Mouse (Mus musculus) forebrain, embryonic 14.5 days (tissue): Measurements from ENCODE around the gene Ctnnbip1. TPM values are rescaled to one million over a fixed set of nuclear protein-coding genes. Genes with fewer than 3 reads are reported as not detected.
"Not testable (repeated sequence)": the region's sequence is repeated elsewhere in the genome, so short reads cannot be mapped to it uniquely, and the experiment has no call there.

Experiments used
- ATAC-seq: fragments of 200-750 bp; cut with Nextera tagmentation; 2 replicates; pipeline ENCODE4 v1.8.0; 2017; ENCODE audit warnings: mild to moderate bottlenecking, moderate library complexity
- DNase-seq: peaks from one replicate; pipeline ENCODE4 v3.0.0-alpha.2; 2015; ENCODE audit warnings: low spot score
- H3K27ac ChIP-seq: fragments of 300-500 bp; sonication (generic); 2 replicates; pipeline ENCODE4 v1.5.1; 2014; ENCODE audit warnings: low read depth, mild to moderate bottlenecking, control low read depth, low read length, moderate library complexity
- H3K27me3 ChIP-seq: fragments of 300-500 bp; sonication (generic); replicated peaks from 2 replicates; pipeline ENCODE4 v1.6.1; 2014; ENCODE audit warnings: low read length, control low read depth, mixed read lengths; ENCODE audit not compliant: control insufficient read depth, insufficient read depth
- H3K36me3 ChIP-seq: fragments of 300-500 bp; sonication (generic); 2 replicates; pipeline ENCODE4 v1.6.1; 2014; ENCODE audit warnings: low read length, control low read depth; ENCODE audit not compliant: control insufficient read depth, insufficient read depth
- H3K4me1 ChIP-seq: fragments of 300-500 bp; sonication (generic); 2 replicates; pipeline ENCODE4 v1.6.1; 2014; ENCODE audit warnings: antibody characterized with exemption, low read length, control low read depth; ENCODE audit not compliant: control insufficient read depth, insufficient read depth
- H3K4me2 ChIP-seq: fragments of 300-500 bp; sonication (generic); 2 replicates; pipeline ENCODE4 v1.6.1; 2014; ENCODE audit warnings: mild to moderate bottlenecking, control low read depth, low read length
- H3K4me3 ChIP-seq: fragments of 300-500 bp; sonication (generic); 2 replicates; pipeline ENCODE4 v1.5.1; 2014; ENCODE audit warnings: low read depth, low read length, control low read depth
- H3K9ac ChIP-seq: fragments of 300-500 bp; sonication (generic); 2 replicates; pipeline ENCODE4 v1.6.1; 2014; ENCODE audit warnings: mild to moderate bottlenecking, low read length, control low read depth, moderate library complexity
- H3K9me3 ChIP-seq: fragments of 300-500 bp; sonication (generic); replicated peaks from 2 replicates; pipeline ENCODE4 v1.6.1; 2016; ENCODE audit warnings: low read length, control low read depth, mixed read lengths; ENCODE audit not compliant: control insufficient read depth
- WGBS: fragments of 180-500 bp; shearing (Covaris S2); extraction: QIAGEN DNeasy Blood & Tissue Kit; methylation state at CpG from one replicate; pipeline ENCODE4 v1.1.7; 2014; 5-methylcytosine and 5-hydroxymethylcytosine counted together
- microRNA-seq: library from miRNA; unstranded; fragments of <30 nt; microRNA quantifications from one replicate; pipeline ENCODE4, GENCODE M21; 2016
- polyA plus RNA-seq: library from polyadenylated mRNA; unstranded; fragments of >200 nt; fragmentation: Nextera tagmentation; extraction: Ambion mirVana; gene quantifications from 2 replicates; pipeline ENCODE4 v1.2.1, GENCODE M21; 2014

Gene Ctnnbip1
- polyA plus RNA-seq, 1 experiment from 2014 or later = 99.1 TPM

DNA sequence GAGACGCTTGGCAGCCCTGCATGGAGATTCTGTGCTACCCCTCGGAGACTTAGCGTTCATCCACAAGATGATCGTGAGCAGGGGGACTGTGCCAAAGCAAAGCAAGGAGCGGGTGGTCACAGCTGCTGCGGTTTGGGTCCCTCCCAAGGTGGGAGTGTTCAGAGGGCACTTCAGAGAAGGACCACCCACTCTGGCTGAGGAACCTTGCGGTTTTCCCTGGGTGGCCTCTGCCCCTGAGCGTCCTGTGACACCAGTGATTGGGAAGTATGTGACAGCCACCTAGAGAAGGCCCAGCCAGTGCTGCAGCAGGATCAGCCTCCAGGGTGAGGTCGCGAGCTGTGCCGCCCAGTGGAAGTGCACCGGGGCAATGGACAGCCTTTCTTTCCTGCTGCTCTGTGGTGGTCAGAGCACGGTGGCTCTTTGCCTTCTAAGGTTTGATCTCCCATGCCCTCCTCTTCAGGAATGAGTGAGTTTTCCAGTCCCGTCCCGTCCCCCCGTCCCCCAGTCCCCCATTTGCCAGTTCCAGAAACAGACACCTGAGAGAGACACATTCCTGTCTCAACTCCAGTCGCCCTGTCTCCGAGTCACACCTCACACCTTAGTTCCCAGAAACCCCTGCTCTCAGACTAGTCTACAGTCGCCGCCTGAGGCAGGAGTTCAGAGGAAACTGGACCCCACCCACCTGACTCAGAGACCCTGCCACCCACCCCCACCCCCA lies 89.7 kb downstream of the Ctnnbip1 start:
- no peak overlapping the region for H3K9ac ChIP-seq
- no peak for DNase-seq
- no peak for ATAC-seq
- H3K9me3 ChIP-seq = no peaks in the 10 kb centered on the region
- H3K27me3 ChIP-seq = no peaks in the 10 kb centered on the region
- H3K4me2 ChIP-seq = no peak overlapping the region
- H3K27ac ChIP-seq = no peak overlapping the region
- no peaks in the 10 kb centered on the region for H3K36me3 ChIP-seq
- WGBS = 58% methylated on average over 20 of the region's 20 CpGs
- no peak overlapping the region for H3K4me3 ChIP-seq
- H3K4me1 ChIP-seq = peaks cover 24% of the 10 kb centered on the region

- Histone ChIP-seq H3K27me3 (no peaks in the 10 kb centered on the region), H3K9ac (no peak overlapping the region), H3K4me2 (no peak overlapping the region), H3K27ac (no peak overlapping the region), H3K4me1 (peaks cover 24% of the 10 kb centered on the region), H3K36me3 (no peaks in the 10 kb centered on the region), H3K4me3 (no peak overlapping the region), H3K9me3 (no peaks in the 10 kb centered on the region)
- 91% methylated on average over 6 of the region's 6 CpGs for WGBS
- DNase-seq (no peak), ATAC-seq (no peak)
Observed at GRCm38 (mm10) chr4:149608309-149608638, 90.2 kb downstream of the Ctnnbip1 start.

GRCm38 (mm10) chr4:149609256-149610025 lies 91.4 kb downstream of the Ctnnbip1 start:
- Histone ChIP-seq H3K36me3 (peaks cover 2% of the 10 kb centered on the region; the same call in 1 of the 2 replicates), H3K4me2 (no peak overlapping the region), H3K4me3 (no peak overlapping the region), H3K9me3 (no peaks in the 10 kb centered on the region), H3K9ac (no peak overlapping the region), H3K4me1 (peaks cover 24% of the 10 kb centered on the region), H3K27ac (peak overlapping the region; percentile 44; the same call in 1 of the 2 replicates), H3K27me3 (no peaks in the 10 kb centered on the region)
- WGBS = 36% methylated on average over 8 of the region's 8 CpGs
- ATAC-seq (peak; percentile 77), DNase-seq (peak; percentile 74)

- Histone ChIP-seq H3K4me1 (peaks cover 23% of the 10 kb centered on the region), H3K9ac (no peak overlapping the region), H3K27ac (no peak overlapping the region), H3K27me3 (no peaks in the 10 kb centered on the region), H3K9me3 (no peaks in the 10 kb centered on the region), H3K4me2 (no peak overlapping the region), H3K36me3 (peaks cover 22% of the 10 kb centered on the region), H3K4me3 (no peak overlapping the region)
- DNase-seq = peak; percentile 78
- no peak for ATAC-seq
- 49% methylated on average over 10 of the region's 10 CpGs for WGBS
Observed at GRCm38 (mm10) chr4:149611376-149612044, 93.5 kb downstream of the Ctnnbip1 start.

- 80% methylated on average over 6 of the region's 6 CpGs for WGBS
- ATAC-seq = not testable (repeated sequence)
Observed at GRCm38 (mm10) chr4:149613497-149613896, 95.5 kb downstream of the Ctnnbip1 start.

GRCm38 (mm10) chr4:149614869-149615268 lies 96.8 kb downstream of the Ctnnbip1 start:
- no peaks in the 10 kb centered on the region for H3K4me1 ChIP-seq
- H3K36me3 ChIP-seq = peaks cover 24% of the 10 kb centered on the region
- H3K9me3 ChIP-seq = no peaks in the 10 kb centered on the region
- H3K27ac ChIP-seq = no peak overlapping the region
- WGBS = 98% methylated on average over 3 of the region's 3 CpGs
- H3K4me2 ChIP-seq = no peak overlapping the region
- H3K4me3 ChIP-seq = no peak overlapping the region
- no peak overlapping the region for H3K9ac ChIP-seq
- no peaks in the 10 kb centered on the region for H3K27me3 ChIP-seq
- DNase-seq = no peak
- ATAC-seq = no peak

More at GRCm38 (mm10) chr4:149613497-149613896, 95.5 kb downstream of the Ctnnbip1 start:
- peaks cover 24% of the 10 kb centered on the region for H3K36me3 ChIP-seq
- DNase-seq, H3K27me3 ChIP-seq, H3K9ac ChIP-seq, H3K4me1 ChIP-seq, H3K27ac ChIP-seq, H3K9me3 ChIP-seq, H3K4me2 ChIP-seq, H3K4me3 ChIP-seq: not testable (repeated sequence)

Small RNA genes within 50 kb of the gene (microRNA-seq; reads per million reads assigned to microRNA genes)
- 0.66 reads per million for gene Mir5616

Other genes with a start within 250 kb of the Ctnnbip1 start
- gene Kif1b, start 210.5 kb upstream of the Ctnnbip1 start, polyA plus RNA-seq = 101 and 132 TPM in 2 replicates
- 34.3 and 44.7 TPM in 2 replicates for gene Ube4b, start 91.5 kb upstream of the Ctnnbip1 start, polyA plus RNA-seq
- gene Rbp7, start 63.3 kb upstream of the Ctnnbip1 start, polyA plus RNA-seq = not detected in 2 replicates
- gene Tmem274, start 40.9 kb upstream of the Ctnnbip1 start, polyA plus RNA-seq = not detected in 2 replicates
- gene Nmnat1, start 33.0 kb upstream of the Ctnnbip1 start, polyA plus RNA-seq = 9.4 and 11.8 TPM in 2 replicates
- gene Lzic, start 33.0 kb upstream of the Ctnnbip1 start, polyA plus RNA-seq = 62.6 and 63.0 TPM in 2 replicates
- 36.1 and 42.4 TPM in 2 replicates for gene Clstn1, start 68.2 kb downstream of the Ctnnbip1 start, polyA plus RNA-seq
- 8.9 and 12.9 TPM in 2 replicates for gene Pik3cd, start 184.3 kb downstream of the Ctnnbip1 start, polyA plus RNA-seq
- gene Tmem201, start 219.8 kb downstream of the Ctnnbip1 start, polyA plus RNA-seq = 20.4 and 24.9 TPM in 2 replicates